Mouse (Mus musculus): ENCODE measurements around the gene Rnf183. TPM values are rescaled to one million over a fixed set of nuclear protein-coding genes. Genes with fewer than 3 reads are reported as not detected.
"Not testable (repeated sequence)": the region's sequence is repeated elsewhere in the genome, so short reads cannot be mapped to it uniquely, and the experiment has no call there.

Rnf183 gene
- 0.20 and 0.23 TPM in 2 replicates for polyA plus RNA-seq (2012; rRNA removed)

DNA sequence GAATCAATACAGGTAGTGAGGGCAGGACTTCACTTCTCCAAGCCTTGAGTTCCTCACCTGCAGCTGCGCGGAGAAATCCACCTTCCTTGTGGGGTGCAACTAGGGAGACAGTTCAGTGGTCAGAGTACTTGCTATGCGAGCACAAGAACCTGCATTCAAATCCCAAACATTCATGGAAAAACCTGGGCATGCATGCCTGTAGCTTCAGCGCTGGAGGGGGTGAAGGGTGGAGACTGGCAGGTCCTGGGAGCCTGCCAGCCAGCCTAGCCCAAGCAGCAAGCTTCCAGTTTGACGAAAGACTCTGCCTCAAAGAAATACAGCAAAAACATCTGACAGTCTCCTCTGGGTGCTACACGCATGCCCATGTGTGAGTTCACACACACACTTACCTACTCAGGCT is at the start of gene Rnf183:
TSS of gene Rnf183 (minus strand) at position 172 of the 400 bp plus-strand sequence.
- DNase-seq (ENCODE audit: extremely low spot score in 1 of 2, low spot score in 1 of 2): no peak

DNA sequence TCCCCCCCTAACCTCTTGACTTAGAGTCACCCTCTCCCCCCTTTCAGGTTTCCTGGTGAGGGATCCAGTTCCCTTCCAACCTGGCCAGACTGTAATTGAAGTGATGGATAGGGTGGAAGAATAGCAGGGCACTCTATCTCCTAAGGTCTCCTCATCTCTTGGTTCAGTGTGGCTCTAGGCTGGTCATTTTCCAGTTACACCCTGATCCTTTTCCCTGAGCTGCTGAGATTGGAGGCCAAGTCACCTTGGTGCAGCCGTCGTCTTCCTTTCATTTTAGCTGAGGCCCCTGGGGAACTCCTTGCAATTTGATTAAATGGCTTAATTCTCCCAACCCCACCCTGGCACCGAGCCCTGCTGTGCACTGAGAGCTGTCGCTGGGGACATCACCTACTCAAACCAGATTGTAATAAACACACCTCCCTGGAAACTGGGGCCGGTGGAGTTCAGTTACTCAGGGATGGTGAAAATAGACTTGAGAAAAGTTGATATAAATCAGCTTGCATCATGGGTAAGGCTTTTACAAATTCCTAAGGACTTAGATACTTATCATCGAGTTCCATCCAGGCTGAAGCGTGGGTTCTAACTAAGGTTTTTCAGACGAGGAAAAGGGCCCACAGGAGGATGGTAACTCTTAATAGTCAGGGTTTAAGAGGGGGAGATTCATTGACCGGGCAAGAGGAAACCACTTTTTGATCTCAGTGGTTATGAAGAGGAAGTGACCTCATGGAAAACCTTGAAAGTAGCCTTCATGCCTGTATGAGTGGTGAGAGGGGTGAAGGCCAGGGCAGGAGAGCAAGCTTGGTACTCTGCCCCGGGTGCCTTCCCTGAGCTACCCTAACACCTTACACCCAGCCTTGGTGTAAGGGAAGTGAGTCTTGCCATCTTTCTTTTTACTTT is 45.9 kb upstream of the Rnf183 start:
- no peak for DNase-seq (ENCODE audit: extremely low spot score in 1 of 2, low spot score in 1 of 2)

DNA sequence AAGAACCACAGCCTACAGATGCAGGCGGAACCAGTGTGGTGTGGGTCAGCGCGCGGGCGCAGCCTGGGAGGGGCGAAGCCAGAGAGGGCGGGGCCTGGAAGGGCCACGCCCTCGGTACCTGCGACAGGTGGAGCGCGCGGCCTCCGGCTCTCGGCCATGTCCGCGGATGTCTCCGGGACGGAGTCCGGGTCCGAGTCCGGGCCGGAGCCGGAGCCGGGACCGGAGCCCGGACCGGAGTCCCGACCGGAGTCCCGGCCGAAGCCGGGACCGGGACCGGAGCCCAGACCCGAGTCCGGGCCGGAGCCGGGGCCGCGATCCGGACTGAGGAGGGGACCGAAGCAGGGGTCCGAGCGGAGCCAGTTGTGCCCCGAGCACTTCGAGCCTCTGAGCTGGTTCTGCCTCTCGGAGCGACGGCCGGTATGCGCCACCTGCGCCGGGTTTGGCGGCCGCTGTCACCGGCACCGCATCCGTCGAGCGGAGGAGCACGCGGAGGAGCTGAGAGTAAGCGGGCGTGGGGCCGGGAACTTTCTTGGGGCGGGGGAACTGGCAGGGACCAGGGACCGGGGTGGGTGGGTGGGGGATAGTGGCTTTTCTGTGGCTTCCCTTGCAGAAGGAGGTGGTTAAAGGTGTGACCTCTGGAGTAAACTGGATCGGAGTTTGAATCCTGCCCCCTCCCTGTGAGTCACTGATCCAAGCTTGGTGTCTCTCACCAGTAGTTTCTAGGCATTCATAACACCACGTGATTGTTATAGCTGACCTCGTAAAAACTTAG is 45.1 kb upstream of the Rnf183 start, which contains the start of gene Bspry:
TSS of gene Bspry (plus strand) at position 117 of the 772 bp plus-strand sequence.
- DNase-seq (ENCODE audit: extremely low spot score in 1 of 2, low spot score in 1 of 2): no peak

DNA sequence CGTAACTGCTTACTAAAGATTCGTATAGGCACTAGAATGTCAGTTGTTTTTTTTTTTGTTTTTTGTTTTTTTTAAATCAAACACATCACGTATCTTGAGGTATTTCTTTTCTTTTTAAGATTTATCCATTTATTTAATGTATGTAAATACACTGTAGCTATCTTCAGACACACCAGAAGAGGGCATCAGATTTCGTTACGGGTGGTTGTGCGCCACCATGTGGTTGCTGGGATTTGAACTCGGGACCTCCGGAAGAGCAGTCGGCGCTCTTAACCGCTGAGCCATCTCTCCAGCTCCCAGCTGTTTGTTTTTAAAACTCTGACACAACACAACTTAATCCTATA is 44.5 kb upstream of the Rnf183 start:
- DNase-seq (ENCODE audit: extremely low spot score in 1 of 2, low spot score in 1 of 2): not testable (repeated sequence)

DNA sequence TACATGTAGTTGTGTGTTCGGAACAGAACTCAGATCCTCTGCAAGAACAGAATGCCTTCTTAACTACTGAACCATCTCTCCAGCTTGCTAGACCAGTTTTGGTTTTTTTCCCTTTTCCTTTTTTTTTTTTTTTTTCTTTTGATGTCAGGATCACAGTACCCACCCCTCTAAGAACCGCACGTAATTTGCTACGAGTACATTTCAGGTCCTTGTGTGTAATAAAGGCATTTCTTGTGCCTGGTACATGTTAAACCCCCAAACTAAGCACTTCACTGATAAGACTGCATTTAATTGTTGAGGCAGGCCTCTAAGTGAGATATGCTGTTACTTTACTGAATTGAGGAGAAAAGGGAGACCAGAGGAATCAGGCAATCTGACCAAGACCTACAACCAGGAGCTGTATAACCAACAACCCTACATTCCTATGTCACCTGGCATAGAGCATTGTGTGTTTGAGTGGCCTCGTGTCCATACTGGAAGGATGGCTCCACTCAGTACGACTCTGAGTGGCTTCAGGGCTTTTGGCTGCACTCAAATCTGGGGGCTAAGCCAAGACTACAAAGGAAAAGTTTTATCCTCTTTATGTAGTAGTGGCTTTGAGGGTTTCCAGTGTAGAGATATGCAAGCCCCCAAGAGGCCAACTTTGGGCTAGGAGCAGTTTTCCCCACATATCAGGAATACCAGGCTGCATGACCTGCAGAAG is 42.6 kb upstream of the Rnf183 start:
- DNase-seq (ENCODE audit: extremely low spot score in 1 of 2, low spot score in 1 of 2): no peak

DNA sequence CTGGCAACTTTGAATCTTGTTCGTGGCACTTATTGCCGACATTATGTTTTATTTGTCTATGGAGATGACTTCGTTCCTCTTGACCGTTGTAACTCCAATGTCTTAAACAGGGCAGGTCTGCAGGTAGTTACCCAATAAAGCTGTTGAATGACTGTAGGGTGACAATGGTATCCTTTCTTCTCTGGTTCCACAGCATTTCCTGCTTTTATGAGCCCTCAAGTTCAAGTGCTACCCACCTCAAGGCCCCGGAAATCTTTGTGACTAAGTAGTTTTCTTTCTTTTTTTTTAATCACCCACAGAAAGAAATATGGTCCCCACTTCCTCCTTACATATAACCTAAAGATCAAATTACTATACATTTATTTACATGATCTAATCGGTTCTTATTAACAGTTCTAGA is 40.7 kb upstream of the Rnf183 start:
- DNase-seq (ENCODE audit: extremely low spot score in 1 of 2, low spot score in 1 of 2): no peak

DNA sequence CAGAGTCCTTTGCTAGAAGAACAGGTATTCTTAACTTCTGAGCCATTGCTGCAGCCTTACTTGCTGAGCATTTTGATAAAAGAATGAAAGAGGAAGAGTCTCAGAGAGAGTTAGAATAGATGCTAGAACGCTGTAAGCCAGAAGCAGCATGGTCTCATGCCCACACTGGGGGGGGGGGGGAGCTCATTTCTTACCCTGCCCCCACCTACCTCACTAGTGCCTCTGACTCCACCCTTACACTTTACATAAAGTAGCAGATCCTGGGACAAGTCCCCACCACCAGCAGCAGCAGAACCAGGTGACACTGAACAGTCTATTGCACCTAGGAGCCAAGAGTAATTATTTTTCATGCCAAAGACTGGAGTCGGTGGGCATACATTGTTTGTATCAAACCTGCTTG is 40.1 kb upstream of the Rnf183 start:
- no peak for DNase-seq (ENCODE audit: extremely low spot score in 1 of 2, low spot score in 1 of 2)

DNA sequence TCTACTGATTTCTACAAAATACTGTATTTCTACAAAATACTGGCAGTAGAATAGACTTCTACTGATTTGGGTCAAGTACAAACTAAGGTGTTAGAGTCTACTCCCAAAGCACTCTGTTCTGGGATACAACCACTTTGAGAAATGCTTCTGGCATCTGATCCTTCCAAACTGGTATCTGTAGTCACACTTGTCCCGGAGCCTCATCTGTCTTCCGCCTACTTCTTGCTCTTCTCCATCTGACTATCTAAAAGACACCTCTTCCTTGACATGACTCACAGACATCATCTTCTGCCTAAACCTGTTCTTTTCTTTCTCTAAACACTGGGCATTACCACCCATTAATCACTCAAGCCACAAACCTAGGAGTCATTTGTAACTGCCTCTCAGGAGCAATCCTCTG is 37.0 kb upstream of the Rnf183 start:
- DNase-seq (ENCODE audit: extremely low spot score in 1 of 2, low spot score in 1 of 2): peak; percentile 38 to 62

DNA sequence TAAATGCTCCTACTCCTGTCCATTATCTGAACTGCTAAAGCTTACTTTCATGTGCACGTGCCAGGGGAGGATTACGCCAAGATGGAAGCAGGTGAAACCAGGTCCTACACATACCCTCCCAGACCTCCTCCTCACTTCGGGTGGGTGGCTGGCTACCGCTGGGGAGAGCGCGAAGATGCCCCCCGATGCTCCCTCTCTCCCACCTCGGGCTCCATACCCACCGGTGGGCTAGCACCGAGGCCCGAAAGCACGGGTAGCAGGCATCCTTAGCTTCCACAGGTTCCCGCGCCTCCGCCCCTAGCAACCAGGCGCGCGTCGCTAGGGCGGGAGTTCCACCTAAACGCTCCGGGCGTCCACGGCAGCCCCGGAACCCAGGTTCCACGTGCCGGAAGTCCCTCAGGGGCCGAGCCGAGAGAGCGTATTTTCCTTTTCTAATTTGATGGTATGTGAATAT is 35.6 kb upstream of the Rnf183 start, which contains the start of gene Wdr31:
TSS of gene Wdr31 (minus strand) at position 299 of the 454 bp plus-strand sequence.
- peak; percentile 46 to 86 for DNase-seq (ENCODE audit: extremely low spot score in 1 of 2, low spot score in 1 of 2)

DNA sequence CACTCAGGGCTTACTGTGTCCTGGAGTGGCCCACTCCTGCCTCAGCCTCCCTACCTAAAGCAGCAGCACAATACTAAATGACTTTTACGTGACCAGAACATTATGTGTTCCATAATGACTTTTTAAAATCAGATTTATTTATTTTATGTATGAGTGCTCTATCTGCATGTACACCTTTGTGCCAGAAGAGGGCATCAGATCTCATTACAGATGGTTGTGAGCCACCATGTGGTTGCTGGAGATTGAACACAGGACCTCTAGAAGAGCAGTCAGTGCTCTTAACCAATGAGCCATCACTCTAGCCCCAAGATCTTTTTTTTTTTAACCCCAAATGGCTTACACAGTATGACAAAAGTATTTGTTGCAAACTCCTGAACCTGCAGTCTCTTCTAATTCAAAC is 33.1 kb upstream of the Rnf183 start:
- DNase-seq (ENCODE audit: extremely low spot score in 1 of 2, low spot score in 1 of 2): no peak

DNA sequence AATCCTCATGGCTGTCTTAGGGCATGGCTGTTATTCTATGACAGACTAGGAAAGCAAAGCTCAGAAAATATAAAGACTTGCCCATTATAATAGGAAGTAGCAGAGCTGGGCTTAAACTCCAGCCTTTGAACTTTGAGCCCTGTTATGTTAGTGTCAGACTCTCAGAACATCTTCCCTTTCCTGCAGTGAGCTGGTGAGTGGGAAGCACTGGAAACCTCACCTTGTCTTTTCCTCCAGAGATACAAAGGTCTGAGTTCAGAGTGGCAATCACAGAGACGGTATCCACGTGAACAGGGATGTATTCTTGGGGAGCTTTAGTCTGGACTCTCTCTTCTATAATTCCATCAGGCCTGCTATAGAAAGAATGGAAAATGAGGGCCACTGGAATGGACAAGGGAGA is 28.1 kb upstream of the Rnf183 start:
- no peak for DNase-seq (ENCODE audit: extremely low spot score in 1 of 2, low spot score in 1 of 2)

DNA sequence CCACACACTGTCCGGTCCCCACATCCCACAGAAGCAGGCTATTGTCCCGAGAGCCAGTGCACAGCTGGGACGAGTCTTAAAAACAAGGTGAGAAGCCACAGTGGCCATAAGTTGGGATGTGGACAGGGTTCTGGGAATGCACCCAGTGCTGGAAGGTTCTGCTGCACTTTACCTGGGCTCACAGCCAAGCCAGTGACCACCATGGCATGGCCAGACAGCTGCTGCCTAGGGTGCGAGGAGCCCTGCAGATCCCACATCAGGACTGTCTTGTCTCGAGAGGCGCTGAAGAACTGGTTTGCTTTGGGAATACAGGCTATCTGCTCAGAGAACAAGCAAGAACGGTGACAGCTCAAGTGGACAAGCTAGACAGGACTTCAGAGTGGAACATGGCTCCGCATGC is 25.3 kb upstream of the Rnf183 start:
- DNase-seq (ENCODE audit: extremely low spot score in 1 of 2, low spot score in 1 of 2): no peak

DNA sequence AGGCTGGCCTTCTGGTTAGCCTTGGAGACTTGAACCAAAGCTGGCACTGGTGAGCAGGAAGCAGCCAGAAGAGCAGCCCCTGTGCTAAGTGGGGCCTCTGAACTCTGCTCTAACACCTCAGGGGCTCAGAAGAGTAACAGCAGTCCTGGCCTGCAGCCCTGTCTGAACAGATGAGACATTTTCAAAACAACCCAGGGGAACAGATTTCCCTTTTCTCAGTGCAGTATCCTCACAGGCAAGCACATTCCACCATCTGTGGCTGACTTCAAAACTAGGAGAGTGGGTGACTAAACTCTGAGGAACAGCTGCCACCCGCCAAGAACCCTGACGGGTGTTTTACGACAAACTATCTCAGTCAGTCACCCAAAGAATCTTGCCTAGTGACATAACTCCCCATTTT is 24.0 kb upstream of the Rnf183 start:
- peak; percentile 65 to 75 for DNase-seq (ENCODE audit: extremely low spot score in 1 of 2, low spot score in 1 of 2)

DNA sequence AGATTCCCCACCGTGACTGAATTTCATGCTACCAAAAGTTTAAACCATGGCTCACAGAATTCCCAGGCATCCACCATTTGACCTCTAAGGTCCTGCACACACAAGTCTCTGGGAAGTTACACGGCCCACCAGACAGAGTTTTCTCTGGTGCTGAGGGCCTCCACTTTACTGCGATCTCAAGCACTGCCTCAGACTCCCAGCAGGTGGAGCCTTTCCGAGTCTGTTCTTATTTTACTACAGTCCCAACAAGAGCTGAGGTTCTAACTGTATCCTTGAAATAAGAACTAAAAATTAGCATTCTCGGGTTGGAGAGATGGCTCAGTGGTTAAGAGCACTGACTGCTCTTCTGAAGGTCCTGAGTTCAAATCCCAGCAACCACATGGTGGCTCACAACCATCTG is 19.9 kb upstream of the Rnf183 start:
- peak in 1 of 2 experiments; percentile 64 for DNase-seq (ENCODE audit: extremely low spot score in 1 of 2, low spot score in 1 of 2)

DNA sequence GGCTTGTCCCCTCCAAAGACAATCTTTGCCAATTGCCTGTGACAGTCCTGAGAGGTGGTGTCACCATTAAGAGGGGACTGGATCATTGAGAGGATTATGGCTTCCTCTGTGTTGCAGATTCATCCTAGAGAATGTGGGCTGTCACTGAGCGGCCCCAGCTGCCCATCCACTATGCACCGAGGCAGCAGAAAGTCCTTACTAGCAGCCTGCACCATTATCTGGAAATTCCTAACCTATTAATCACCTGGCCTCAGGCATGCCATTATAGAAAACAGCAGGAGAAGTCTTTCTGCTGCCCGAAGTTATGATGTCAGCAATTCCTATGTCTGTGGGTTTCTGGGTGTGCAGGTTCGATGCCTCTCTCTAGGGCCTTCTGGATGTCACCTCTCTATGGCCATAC is 5.9 kb upstream of the Rnf183 start:
- DNase-seq (ENCODE audit: extremely low spot score in 1 of 2, low spot score in 1 of 2): no peak

DNA sequence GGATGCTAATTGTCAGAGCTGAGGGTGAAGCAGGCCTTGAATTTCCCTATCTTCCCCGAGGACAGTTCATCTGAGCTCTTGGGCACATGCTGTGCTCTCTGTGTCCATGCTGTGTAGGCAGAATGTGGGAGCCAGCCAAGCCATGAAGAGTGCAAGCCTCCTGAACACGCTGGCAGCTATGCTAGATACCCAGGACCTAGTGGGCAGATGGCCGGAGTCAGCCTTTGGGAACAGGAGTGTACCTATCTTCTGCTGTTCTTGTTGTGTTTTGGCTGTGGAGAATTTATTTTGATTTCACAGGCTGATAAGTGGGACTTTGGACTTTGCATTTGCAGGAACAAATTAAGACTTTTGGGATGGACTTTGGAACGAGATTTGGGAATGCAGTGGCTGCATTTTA is 5.5 kb upstream of the Rnf183 start:
- no peak for DNase-seq (ENCODE audit: extremely low spot score in 1 of 2, low spot score in 1 of 2)

DNA sequence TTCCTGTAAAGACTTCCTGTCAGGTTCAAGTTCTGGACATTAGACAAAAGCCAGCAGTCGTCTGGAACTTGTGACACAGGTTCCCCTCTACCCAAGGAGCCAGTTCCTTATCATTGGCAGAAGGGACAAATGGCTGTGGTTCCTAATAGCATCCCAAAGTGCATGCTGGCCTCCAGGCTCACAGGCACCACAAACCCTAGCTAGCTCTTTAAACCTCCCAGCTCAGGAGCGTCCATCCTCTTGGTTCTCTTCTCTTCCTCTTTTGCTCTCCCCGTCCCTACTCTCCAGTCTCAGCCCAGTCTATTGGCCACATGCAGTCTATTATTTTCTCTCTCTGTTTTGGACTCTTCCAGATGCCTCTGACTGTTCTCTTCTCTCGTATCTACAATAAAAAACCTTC is 4.7 kb upstream of the Rnf183 start:
- no peak for DNase-seq (ENCODE audit: extremely low spot score in 1 of 2, low spot score in 1 of 2)

DNA sequence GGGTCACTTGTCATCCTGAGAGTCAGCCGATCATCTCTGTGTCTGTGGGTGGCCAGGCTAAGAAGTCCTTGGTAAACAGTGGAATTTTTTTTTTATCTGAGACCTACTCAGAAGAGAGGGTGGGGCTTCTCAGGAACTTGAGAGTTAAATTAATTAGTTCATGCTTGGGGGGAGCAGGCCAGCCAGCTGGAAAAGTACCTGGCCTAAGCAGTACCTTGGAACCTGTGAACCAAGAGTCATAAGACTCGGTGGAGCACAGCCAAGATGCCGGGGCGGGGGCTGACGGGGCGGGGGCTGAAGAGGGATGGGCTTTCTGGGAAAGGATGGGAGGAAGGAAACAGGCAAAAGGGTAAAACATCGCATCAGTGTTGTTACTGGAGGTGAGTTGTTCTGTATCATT is 2.8 kb upstream of the Rnf183 start:
- DNase-seq (ENCODE audit: extremely low spot score in 1 of 2, low spot score in 1 of 2): no peak

DNA sequence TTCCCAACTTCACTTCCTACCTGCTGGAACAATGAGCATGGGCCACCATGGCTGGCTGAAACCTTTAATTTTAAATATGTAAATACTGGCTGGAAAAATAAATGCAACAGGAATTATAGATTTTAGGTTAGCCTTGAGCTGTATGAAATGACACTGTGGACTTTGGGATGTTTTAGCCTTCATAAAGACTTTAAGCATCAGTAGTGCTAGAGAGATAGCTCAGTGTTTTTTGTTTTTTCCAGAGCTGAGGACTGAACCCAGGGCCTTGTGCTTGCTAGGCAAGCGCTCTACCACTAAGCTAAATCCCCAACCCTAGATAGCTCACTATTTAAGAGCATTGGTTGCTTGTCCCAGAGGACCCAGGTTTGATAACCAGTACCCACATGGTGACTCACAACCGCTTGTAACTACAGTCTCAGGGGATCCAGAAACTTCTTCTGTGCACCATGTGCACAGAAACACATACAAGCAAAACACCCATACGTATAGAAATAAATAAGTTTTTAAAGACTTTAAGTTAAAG is 2.3 kb upstream of the Rnf183 start:
- no peak for DNase-seq (ENCODE audit: extremely low spot score in 1 of 2, low spot score in 1 of 2)

DNA sequence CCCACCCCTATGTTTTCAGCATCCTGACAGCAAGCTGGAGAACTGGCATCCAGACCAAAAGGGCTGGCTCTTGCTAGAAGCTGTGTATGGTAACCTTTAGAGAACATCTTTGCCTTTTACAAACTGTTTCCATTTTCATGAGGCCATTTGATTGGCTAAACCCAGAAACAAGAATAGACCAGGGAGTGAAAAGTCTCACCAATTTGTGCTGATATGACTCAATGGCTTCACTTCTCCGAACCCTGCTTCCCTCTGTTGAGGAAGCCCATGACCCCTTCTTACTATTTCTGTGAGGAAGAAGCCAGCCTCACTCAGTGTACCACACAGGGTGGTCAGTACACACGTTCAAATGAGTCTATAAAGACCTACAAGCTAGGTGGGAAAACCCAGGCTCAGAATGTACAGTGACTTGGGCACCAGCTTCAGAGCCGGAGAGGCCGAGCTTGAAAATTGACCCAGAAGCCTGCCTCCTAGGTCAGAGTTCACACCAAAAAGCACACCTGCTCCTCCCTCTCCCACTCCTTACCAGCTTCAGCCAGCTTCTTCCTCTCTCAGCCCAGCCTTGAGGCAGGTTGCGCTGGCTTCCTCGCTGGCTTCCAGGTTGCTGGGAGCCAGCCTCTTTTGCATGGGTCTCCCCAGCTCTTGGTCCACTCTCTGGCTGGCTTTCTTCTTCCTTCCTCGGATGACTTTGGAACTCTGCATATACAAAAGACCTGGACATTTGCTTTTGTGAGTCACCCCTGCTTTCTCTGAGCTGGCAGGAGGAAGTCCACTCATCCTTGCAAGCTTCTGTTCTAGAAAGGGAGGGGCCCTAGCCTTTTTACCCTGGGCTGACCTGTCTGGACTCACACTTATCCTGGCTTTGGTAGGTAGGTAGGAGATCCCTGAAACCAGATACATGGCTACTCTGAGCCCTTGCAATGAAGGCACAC is 847 bp downstream of the Rnf183 start:
- no peak for DNase-seq (ENCODE audit: extremely low spot score in 1 of 2, low spot score in 1 of 2)

All from frontal cortex, adult 2 months (tissue).